Mouse (Mus musculus) liver, embryonic 12.5 days (tissue): ENCODE results near the gene Arhgap35. TPM values are rescaled to one million over a fixed set of nuclear protein-coding genes. Genes with fewer than 3 reads are reported as not detected.
A peak's percentile ranks its signal among the peaks of the same experiment; 100 is the strongest.
"Not testable (repeated sequence)": the region's sequence is repeated elsewhere in the genome, so short reads cannot be mapped to it uniquely, and the experiment has no call there.

Experiments
- ATAC-seq: fragments of 200-750 bp; cut with Nextera tagmentation; 2 replicates; pipeline ENCODE4 v1.8.0; 2017; ENCODE audit warnings: moderate number of reproducible peaks, mild to moderate bottlenecking, moderate library complexity
- H3K27ac ChIP-seq: fragments of 300-500 bp; sonication (generic); 2 replicates; pipeline ENCODE4 v1.5.1; 2016; ENCODE audit warnings: mild to moderate bottlenecking
- H3K27me3 ChIP-seq: fragments of 300-500 bp; sonication (generic); replicated peaks from 2 replicates; pipeline ENCODE4 v1.6.1; 2016; ENCODE audit warnings: mild to moderate bottlenecking, moderate library complexity
- H3K36me3 ChIP-seq: fragments of 300-500 bp; sonication (generic); 2 replicates; pipeline ENCODE4 v1.6.1; 2016; ENCODE audit warnings: mild to moderate bottlenecking, moderate library complexity
- H3K4me1 ChIP-seq: fragments of 300-500 bp; sonication (generic); 2 replicates; pipeline ENCODE4 v1.6.1; 2016
- H3K4me2 ChIP-seq: fragments of 300-500 bp; sonication (generic); 2 replicates; pipeline ENCODE4 v1.6.1; 2016; ENCODE audit warnings: mild to moderate bottlenecking, moderate library complexity
- H3K4me3 ChIP-seq: fragments of 300-500 bp; sonication (generic); 2 replicates; pipeline ENCODE4 v1.5.1; 2016; ENCODE audit warnings: mild to moderate bottlenecking, moderate library complexity
- H3K9ac ChIP-seq: fragments of 300-500 bp; sonication (generic); 2 replicates; pipeline ENCODE4 v1.6.1; 2016; ENCODE audit warnings: mild to moderate bottlenecking, moderate library complexity
- H3K9me3 ChIP-seq: fragments of 300-500 bp; sonication (generic); replicated peaks from 2 replicates; pipeline ENCODE4 v1.6.1; 2016; ENCODE audit warnings: mild to moderate bottlenecking, moderate library complexity
- WGBS: fragments of 180-500 bp; shearing (Covaris S2); methylation state at CpG from one replicate; pipeline ENCODE4 v1.1.7; 2016; ENCODE audit not compliant: insufficient replicate concordance; 5-methylcytosine and 5-hydroxymethylcytosine counted together
- polyA plus RNA-seq: library from polyadenylated mRNA; unstranded; fragments of >200 nt; fragmentation: Nextera tagmentation; extraction: Ambion mirVana; gene quantifications from 2 replicates; pipeline ENCODE4 v1.2.1, GENCODE M21; 2016

Gene Arhgap35
- polyA plus RNA-seq, 1 experiment from 2014 or later: 4.4 TPM

DNA sequence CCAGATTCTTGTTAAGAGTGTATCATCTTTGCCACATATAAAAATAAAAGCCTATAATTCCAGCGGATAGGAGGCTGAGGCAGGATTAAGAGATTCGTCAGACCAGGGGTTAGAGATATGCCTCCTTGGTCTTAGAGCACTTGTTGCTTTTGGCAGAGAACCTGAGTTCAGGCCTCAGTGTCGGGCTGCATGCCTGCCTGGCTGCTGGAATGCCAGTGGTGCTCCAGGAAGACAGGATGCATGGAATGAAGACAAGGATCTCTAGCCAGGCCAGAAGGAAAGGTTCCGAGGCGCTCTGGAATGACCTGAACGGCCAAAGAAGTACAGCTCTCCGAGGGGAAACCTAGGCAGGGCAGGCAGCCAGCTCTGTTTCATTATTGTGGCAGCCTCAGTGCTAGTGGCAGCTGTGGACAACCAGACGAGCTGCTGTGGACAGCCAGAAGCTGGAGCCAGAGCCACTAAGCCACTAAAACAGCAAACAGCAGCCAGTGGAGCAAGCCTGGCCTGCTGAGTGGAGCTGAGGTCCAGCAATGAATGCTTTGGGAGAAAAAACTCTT, 6.4 kb upstream of the Arhgap35 start:
- no peak overlapping the region for H3K4me3 ChIP-seq
- 62% methylated on average over 8 of the region's 8 CpGs for WGBS
- ATAC-seq: no peak

DNA sequence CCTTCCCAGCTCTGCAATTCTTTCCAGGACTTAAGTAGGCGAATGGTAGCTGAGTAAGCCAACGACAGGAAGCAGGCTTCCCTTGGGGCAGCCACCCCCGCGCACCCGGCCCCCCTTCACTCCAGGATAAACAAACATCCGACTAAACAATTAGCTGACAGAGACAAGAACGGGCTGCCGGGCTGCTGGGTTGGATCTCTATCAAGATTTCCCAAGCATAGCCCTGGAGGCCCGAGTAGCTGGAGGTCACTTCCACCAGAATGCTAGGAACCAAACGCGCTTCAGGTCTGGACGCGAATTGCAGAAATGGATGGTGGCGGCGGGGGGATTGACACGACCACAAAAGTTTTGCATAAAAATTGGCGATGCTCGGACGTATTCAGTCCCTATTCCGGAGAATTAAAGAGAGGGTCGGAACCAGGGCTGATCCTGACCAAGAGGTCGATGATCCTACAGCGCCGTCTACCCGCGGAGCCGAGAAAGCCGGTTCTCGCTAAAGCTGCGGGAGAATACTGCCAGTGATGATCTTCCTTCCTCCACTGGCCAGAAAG, 3.9 kb upstream of the Arhgap35 start:
- H3K9me3 ChIP-seq: no peaks in the 10 kb centered on the region

More for the DNA sequence above, 6.4 kb upstream of the Arhgap35 start:
- H3K27me3 ChIP-seq: peaks cover 36% of the 10 kb centered on the region
- no peaks in the 10 kb centered on the region for H3K36me3 ChIP-seq
- no peak overlapping the region for H3K4me2 ChIP-seq
- no peak overlapping the region for H3K9ac ChIP-seq
- no peaks in the 10 kb centered on the region for H3K9me3 ChIP-seq
- peaks cover 11% of the 10 kb centered on the region for H3K4me1 ChIP-seq
- H3K27ac ChIP-seq: no peak overlapping the region

DNA sequence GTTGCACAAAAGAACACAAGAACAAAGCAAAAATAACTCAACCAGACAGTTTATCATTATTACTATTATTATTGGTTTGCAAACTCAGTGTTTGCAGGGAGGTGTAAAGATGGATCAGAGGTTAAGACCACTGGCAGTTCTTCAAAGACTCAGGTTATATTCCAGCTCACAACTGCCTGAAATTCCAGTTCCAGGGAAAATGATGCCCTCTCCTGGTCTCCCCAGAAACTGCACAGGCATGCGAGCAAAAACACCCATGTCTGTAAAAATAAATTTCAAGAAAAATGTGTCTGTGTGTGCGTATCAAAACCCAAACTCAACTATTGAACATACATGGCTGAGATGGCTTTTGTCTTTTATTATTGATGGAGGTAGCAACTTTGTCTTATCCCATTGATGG, 2.3 kb upstream of the Arhgap35 start:
- H3K27me3 ChIP-seq: peaks cover 53% of the 10 kb centered on the region
- WGBS: 26% methylated on average over 2 of the region's 2 CpGs
- no peak overlapping the region for H3K27ac ChIP-seq

More for the DNA sequence above, 3.9 kb upstream of the Arhgap35 start:
- Histone ChIP-seq H3K4me3 (peak overlapping the region; percentile 23), H3K4me2 (peak overlapping the region; percentile 58), H3K27ac (peak overlapping the region; percentile 22; the same call in 1 of the 2 replicates), H3K36me3 (no peaks in the 10 kb centered on the region), H3K9ac (peak overlapping the region; percentile 12; the same call in 1 of the 2 replicates), H3K4me1 (peaks cover 33% of the 10 kb centered on the region), H3K27me3 (peaks cover 44% of the 10 kb centered on the region)
- no peak for ATAC-seq
- WGBS: 2% methylated on average over 30 of the region's 30 CpGs

DNA sequence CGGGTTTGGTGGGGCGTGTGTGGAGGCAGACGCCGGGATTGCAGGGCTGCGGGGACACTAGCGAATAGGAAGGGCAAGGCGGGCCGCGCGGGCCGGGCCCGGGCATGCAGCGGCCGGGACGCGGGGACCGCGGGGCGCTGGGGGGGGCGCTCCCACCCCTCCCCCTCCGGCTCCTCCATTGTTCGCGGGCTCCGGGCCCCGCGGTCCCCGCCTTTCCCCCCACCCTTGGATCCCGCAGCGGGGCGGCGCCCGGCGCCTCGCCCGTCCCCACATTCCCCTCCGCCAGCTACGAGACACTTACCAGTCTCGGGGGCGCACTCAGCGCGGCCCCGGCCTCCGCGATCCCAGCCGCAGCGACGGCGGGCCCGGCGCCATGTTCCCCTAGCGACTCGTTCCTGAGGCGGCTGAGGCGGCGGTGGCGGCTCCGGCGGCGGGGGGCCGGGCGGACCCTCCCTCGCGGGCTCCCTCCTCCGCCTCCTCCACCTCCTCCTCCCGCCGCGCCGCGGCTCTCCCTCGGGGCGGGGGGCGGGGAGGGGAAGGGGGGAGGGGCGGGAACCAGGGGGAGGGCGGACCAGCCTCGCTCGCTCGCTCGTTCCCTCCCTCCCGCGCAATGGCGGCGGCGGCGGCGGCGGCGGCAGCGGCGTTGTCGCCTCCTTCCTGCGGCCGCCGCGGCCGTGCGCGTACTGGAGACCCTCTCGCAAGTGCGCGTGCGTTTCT, 464 bp downstream of the Arhgap35 start:
- Histone ChIP-seq H3K4me1 (peaks cover 65% of the 10 kb centered on the region), H3K4me2 (peak overlapping the region; percentile 98), H3K9me3 (no peaks in the 10 kb centered on the region), H3K36me3 (peaks cover 5% of the 10 kb centered on the region; the same call in 1 of the 2 replicates), H3K27ac (peak overlapping the region; percentile 94), H3K9ac (peak overlapping the region; percentile 87), H3K4me3 (peak overlapping the region; percentile 84), H3K27me3 (peaks cover 36% of the 10 kb centered on the region)
- ATAC-seq: peak; percentile 48
- WGBS: under 1% methylated on average over 29 of the region's 101 CpGs

More for the DNA sequence above, 2.3 kb upstream of the Arhgap35 start:
- Histone ChIP-seq H3K9me3 (no peaks in the 10 kb centered on the region), H3K4me2 (no peak overlapping the region), H3K9ac (no peak overlapping the region), H3K4me3 (no peak overlapping the region), H3K36me3 (peaks cover 5% of the 10 kb centered on the region; the same call in 1 of the 2 replicates), H3K4me1 (peaks cover 50% of the 10 kb centered on the region)
- no peak for ATAC-seq

DNA sequence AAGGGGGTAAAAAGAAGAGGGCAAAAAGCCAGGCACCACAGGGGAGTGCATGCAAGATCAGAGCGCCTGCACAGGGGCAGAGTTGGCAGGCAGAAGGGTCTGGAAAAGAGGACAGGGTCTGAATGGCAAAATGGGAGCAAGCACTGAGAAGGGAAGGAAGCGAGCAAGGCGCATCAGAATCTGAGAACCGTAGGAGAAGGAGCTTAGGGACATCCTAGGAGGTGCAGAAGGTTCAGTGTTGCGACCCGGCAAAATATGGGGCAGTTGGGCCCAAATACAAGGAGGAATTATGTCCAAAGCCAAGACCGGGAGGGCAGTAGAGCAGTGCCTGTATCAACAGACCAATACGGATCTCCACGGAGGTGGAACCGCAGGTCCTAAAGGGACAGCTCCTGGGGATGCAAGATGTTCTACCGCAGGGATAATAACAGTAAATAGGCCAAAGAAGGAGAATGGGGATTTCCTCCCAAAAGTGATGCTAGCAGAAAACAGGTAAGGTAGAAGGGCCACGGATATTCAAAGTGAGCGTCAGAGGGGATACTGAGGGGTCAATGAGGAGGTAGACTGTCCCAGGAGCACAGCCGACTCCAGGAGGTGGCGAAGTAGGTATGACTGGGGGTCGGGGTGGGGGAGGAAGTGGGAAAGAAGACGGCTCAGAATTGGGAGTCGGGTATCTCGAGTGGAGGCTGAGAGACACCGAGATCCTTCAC, 1.2 kb downstream of the Arhgap35 start:
- peaks cover 29% of the 10 kb centered on the region for H3K27me3 ChIP-seq
- peaks cover 5% of the 10 kb centered on the region; the same call in 1 of the 2 replicates for H3K36me3 ChIP-seq
- peak overlapping the region; percentile 84 for H3K4me3 ChIP-seq
- ATAC-seq: no peak
- WGBS: 8% methylated on average over 20 of the region's 20 CpGs
- H3K9me3 ChIP-seq: no peaks in the 10 kb centered on the region
- peaks cover 59% of the 10 kb centered on the region for H3K4me1 ChIP-seq
- H3K4me2 ChIP-seq: peak overlapping the region; percentile 98
- H3K9ac ChIP-seq: peak overlapping the region; percentile 87
- peak overlapping the region; percentile 94; the same call in 1 of the 2 replicates for H3K27ac ChIP-seq

DNA sequence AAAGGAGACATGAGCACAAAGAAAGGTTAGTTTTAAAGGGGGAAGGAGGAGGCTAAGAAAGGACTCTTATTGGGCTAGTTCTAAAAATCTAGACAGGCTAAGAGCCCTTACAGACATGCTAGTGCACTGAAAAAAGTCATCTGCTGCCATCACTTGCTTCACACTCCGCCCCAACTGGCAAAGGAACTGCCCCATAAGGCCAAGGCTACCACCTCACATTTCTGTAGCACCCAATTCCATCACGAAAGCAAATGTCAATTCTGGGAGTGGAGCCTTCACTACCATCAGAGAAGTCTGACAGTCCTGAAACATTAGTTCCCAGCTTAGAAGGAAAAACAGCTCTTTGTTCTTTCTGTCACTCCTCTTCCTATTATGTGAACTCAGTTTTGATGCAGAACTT, 4.4 kb downstream of the Arhgap35 start:
- Histone ChIP-seq H3K27ac (no peak overlapping the region), H3K4me2 (no peak overlapping the region), H3K4me1 (peaks cover 51% of the 10 kb centered on the region), H3K4me3 (no peak overlapping the region), H3K36me3 (peaks cover 5% of the 10 kb centered on the region; the same call in 1 of the 2 replicates), H3K9me3 (no peaks in the 10 kb centered on the region), H3K27me3 (peaks cover 17% of the 10 kb centered on the region), H3K9ac (no peak overlapping the region)
- no peak for ATAC-seq
- 60% methylated on average over 2 of the region's 2 CpGs for WGBS

DNA sequence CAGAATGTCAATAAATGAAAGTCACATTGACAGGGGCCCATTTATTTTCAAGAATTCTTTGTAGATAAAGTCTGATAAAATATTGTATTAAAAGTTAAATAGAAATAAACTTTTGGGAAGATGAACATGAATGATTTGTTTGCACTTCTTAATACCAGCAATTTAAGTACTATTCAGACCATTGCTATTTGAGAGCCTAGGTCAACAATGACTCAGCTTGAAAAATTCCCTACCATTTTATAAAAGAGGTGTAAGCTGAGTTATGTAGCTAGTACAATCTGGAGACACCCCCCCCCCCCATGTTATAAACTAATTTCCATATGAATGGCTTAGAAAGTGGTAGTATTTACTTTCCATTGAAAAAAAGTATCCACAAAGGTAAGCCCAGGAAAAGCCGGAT, 5.8 kb downstream of the Arhgap35 start:
- ATAC-seq: no peak
- H3K4me1 ChIP-seq: peaks cover 39% of the 10 kb centered on the region
- H3K36me3 ChIP-seq: peaks cover 5% of the 10 kb centered on the region; the same call in 1 of the 2 replicates
- H3K4me2 ChIP-seq: no peak overlapping the region
- WGBS: 83% methylated on average over 1 of the region's 1 CpGs
- H3K27me3 ChIP-seq: peaks cover 11% of the 10 kb centered on the region; the same call in 1 of the 2 replicates
- no peaks in the 10 kb centered on the region for H3K9me3 ChIP-seq
- no peak overlapping the region for H3K9ac ChIP-seq
- H3K27ac ChIP-seq: no peak overlapping the region
- H3K4me3 ChIP-seq: no peak overlapping the region

DNA sequence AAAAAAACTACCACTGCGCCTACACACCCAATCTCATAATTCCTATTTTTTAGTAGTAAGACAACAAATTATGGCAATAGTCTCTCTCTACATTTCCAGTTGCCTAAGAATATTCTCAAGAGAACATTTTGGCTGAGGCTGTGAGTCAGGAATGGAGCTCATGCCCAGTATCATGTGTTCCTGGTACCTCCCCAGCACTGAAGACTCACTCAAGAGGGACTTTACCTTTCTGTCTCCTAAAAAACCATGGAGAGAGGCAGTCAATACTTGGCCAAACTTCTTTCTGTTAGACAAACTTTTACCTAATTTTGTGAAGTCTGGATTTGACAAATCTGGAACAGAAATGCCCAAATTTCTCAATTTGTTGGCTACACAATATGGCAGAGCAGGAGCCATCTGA, 6.7 kb downstream of the Arhgap35 start:
- ATAC-seq: no peak
- H3K27ac ChIP-seq: no peak overlapping the region
- H3K9me3 ChIP-seq: no peaks in the 10 kb centered on the region
- no peak overlapping the region for H3K4me2 ChIP-seq
- no peak overlapping the region for H3K9ac ChIP-seq
- H3K36me3 ChIP-seq: peaks cover 5% of the 10 kb centered on the region; the same call in 1 of the 2 replicates
- H3K4me3 ChIP-seq: no peak overlapping the region
- 95% methylated on average over 1 of the region's 1 CpGs for WGBS
- peaks cover 30% of the 10 kb centered on the region for H3K4me1 ChIP-seq
- H3K27me3 ChIP-seq: peaks cover 2% of the 10 kb centered on the region; the same call in 1 of the 2 replicates

DNA sequence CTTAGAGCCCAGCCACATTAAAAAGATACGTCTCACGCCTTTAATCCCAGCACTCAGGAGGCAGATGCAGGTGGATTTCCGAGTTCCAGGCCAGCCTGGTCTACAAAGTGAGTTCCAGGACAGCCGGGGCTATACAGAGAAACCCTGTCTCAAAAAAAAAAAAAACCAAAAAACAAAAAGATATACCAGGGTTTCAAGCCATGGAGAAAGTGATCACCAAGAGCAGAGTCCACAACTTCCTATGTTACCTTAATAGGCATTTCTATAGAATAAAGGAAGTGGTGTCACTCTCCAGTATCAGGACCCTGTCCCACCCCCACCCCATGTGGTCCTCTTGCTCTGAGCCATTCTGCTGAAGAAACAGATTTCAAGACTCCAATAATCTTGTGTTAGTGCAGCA, 8.0 kb downstream of the Arhgap35 start:
- ATAC-seq, H3K9me3 ChIP-seq, H3K4me3 ChIP-seq, H3K4me2 ChIP-seq, H3K36me3 ChIP-seq, H3K27me3 ChIP-seq, H3K27ac ChIP-seq, H3K9ac ChIP-seq: not testable (repeated sequence)
- H3K4me1 ChIP-seq: peaks cover 28% of the 10 kb centered on the region
- WGBS: 73% methylated on average over 4 of the region's 4 CpGs

DNA sequence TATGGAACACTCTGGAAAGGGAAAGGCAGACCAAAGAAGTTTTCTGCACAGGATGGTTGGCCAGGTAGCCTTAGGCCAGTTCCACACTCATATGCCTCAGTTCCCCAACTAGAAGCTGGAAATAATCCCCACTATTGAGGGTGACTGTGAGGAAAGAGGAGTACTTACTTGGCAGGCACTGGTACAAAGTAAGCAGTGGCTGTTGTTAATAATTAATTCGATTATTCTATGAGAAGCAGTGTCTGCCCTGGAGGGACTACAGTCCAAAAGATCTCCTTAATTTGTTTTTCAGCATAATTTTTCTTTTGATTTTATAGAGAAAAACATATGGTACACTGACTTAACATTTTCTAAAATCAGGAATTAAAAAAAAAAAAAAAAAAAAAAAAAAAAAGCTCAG, 10.7 kb downstream of the Arhgap35 start:
- Histone ChIP-seq H3K27me3 (no peaks in the 10 kb centered on the region), H3K4me2 (no peak overlapping the region), H3K9me3 (no peaks in the 10 kb centered on the region), H3K36me3 (no peaks in the 10 kb centered on the region), H3K27ac (no peak overlapping the region), H3K4me1 (peaks cover 33% of the 10 kb centered on the region), H3K4me3 (no peak overlapping the region), H3K9ac (no peak overlapping the region)
- ATAC-seq: no peak
- 83% methylated on average over 1 of the region's 1 CpGs for whole genome bisulfite sequencing

DNA sequence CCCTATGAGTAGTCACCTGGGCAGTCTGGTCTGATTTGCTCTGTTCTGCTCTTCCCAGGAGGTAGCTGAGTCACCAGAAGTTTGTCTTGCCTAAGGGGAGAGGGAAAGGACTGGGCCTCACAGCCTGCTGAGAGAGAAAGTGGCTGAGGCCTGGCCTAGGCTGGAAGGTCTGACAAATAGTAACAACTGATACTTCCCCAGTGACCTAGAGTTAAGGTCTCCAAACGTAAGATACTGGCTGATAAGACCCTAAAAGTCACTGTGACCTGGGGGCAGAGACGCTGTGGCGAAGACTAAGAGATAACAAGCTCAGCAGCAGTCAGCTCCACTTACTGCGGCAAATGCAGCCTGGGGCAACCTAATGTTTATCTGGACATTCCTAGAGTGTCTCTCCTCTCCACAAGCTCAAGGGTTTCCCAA, 13.1 kb downstream of the Arhgap35 start:
- Histone ChIP-seq H3K4me3 (no peak overlapping the region), H3K4me1 (peaks cover 28% of the 10 kb centered on the region), H3K4me2 (peak overlapping the region; percentile 54), H3K9me3 (no peaks in the 10 kb centered on the region), H3K9ac (0 out of 2 replicates have a peak overlapping the region, but pooled peaks have one; percentile 12), H3K36me3 (no peaks in the 10 kb centered on the region), H3K27ac (peak overlapping the region; percentile 79), H3K27me3 (no peaks in the 10 kb centered on the region)
- WGBS: 8% methylated on average over 4 of the region's 4 CpGs
- ATAC-seq: peak; percentile 90
